Mouse (Mus musculus) thymus, adult 2 months (tissue): ENCODE results near the gene Gm3417.

ENCODE experiments used
- CTCF ChIP-seq: fragments of 200-500 bp; IDR thresholded peaks from 2 replicates; pipeline ENCODE4 v1.5.1; 2012; ENCODE audit warnings: mild to moderate bottlenecking, control low read depth, low read length, moderate library complexity, borderline replicate concordance; ENCODE audit not compliant: control insufficient read depth, poor library complexity, insufficient read depth; ENCODE audit errors: extremely low read depth
- POLR2A ChIP-seq: fragments of 200-500 bp; IDR thresholded peaks from 2 replicates; pipeline ENCODE4 v1.6.1; 2012; ENCODE audit warnings: mild to moderate bottlenecking, low read length, control low read depth, moderate library complexity; ENCODE audit not compliant: control insufficient read depth, poor library complexity, insufficient read depth; ENCODE audit errors: extremely low read depth

DNA sequence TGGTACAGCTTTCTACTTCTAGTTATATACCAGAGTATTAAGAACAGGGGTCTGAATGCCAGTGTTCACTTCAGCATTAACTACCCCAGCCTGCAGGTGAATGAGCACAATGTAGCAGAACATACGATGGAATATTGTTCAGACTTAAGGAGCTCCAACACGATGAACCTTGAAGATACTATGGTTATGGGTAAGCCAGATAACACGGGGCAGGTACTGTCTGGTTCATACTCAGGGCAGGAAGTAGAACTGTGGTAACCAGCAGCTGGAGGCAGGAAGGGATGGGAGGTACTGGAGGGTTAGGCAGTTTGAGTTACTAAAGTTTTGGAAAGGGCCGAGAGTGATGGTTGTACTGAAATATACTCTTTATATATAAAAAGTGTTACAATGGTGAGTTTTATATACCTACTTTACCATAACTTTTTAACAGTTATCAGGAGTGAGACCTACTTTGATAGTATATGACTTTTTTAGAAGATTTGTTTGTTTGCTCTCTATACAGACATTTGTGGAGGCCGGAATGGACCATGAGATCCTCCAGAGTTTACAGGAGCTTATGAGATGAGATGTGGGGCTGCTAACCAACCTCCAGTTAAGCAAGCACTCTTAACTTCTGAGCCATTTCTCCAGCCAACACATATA is 19.8 kb downstream of the Gm3417 start:
- TF ChIP-seq POLR2A (no peak), CTCF (no peak)
